Mouse (Mus musculus): Measurements from ENCODE around the gene Lmln.

- TF ChIP-seq POLR2A (IDR thresholded peaks at IDR 0.05; ENCODE audit: control insufficient read depth, low read depth, low read length) (no peak), CTCF (IDR thresholded peaks at IDR 0.05; ENCODE audit: control insufficient read depth, insufficient read depth, insufficient replicate concordance, low read depth, low read length) (no peak)
These were observed 36.0 kb upstream of the Lmln start for GRCm38 (mm10) chr16:33026357-33026756.

All from testis, adult 2 months (tissue).